Mouse (Mus musculus): ENCODE results near the gene Phf14.
A peak's percentile ranks its signal among the peaks of the same experiment; 100 is the strongest.
"Not testable (repeated sequence)": the region's sequence is repeated elsewhere in the genome, so short reads cannot be mapped to it uniquely, and the experiment has no call there.

Phf14 gene

DNA sequence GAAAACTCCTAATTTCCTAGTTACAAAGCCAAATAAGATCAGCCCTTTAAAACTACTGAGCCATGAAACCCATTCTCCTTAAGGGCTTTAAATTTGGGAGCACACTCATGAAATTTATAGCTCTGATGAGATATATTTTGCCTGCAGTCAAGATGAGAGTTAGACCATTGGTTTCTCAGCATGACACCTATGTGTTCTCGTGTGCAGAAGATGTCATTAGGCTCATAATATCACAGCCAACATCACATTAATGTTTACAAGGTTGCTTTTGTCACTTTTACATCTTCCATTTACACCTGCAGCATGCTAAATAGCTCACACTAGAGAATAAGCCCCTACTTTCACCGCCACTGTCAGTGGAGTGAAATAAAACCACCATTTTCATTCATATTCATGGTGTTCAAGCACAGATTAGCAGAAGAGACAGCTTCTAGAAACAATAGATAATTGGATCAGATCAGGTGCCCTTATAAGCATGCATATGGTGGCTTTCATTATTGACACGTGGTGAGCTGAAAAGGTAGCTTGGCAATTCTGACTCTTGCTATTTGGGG is 181.9 kb downstream of the Phf14 start:
- DNase-seq (ENCODE audit: extremely low spot score, low spot score) = no peak

DNA sequence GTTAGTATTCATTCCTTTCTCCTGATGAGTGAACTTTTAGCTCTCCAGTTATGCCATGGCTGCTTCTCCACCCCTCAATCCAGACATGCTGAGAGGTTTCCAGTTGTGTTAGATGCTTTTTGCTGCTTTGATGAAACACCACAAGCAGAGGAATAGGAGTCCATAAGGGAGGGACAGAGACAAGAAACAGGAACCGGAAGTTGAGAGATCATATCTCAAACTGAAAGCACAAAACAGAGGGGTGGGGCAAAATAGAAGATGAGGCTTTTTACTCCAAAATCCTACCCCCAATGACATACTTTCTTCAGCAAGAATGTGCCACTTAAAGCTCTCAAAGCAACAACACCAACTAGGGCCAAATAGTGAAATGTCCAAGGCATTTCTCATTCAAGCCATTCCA is 188.1 kb downstream of the Phf14 start:
- DNase-seq (ENCODE audit: extremely low spot score, low spot score) = no peak

DNA sequence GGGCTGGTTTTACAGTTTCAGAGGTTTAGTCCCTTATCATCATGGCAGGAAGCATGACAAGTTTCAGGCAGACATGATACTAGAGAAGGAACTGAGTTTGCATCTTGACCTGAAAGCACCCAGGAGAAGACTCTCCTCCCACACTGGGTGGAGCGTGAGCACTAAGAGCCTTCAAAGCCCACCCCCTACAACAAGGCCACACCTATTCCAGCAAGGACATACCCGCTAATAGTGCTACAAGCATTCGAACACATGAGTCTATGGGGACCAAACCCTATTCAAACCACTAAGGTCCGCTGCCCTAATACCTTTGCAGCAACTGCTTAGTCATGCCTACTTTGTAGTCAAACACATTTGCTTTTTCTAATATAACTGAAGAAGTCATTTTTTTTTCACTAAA is 189.5 kb downstream of the Phf14 start:
- DNase-seq (ENCODE audit: extremely low spot score, low spot score) = no peak

DNA sequence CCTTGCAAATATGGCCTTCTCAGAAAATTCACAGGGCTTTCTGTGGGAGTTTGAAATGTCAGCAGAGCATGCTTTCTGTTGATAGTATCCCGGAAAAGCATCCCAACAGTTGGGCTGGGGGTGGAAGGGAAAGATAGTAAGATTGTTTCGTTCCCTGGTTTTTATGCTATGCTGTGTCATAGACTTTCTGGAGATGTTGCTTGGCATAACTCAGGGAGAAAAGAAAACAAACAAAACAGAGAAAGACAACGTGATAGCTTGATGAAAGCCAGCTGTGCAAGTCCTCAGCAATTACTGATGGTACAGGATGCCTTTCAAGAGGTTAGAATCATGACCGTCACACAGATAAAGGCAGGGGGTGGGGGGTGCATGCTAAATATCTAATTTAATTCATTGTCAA is 197.5 kb downstream of the Phf14 start:
- no peak for DNase-seq (ENCODE audit: extremely low spot score, low spot score)

DNA sequence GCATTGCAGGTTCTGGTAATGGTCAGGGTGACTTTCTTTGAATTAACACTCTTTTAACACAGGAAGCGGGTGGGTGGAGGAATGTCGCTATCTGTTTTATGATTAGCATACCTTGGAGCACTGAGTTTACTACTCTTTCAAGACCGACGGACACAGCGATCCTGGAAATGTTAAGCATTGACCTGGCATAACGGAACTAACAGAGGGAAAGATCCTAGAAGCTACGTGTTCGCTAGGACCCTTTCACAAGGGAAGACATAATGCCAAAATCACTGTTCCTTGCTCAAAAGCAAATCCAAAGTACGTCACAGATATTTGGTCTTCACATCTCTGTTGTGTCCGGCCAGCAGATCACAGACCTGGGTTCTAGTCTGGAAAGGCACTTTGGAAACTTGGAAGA is 199.7 kb downstream of the Phf14 start:
- DNase-seq (ENCODE audit: extremely low spot score, low spot score) = no peak

DNA sequence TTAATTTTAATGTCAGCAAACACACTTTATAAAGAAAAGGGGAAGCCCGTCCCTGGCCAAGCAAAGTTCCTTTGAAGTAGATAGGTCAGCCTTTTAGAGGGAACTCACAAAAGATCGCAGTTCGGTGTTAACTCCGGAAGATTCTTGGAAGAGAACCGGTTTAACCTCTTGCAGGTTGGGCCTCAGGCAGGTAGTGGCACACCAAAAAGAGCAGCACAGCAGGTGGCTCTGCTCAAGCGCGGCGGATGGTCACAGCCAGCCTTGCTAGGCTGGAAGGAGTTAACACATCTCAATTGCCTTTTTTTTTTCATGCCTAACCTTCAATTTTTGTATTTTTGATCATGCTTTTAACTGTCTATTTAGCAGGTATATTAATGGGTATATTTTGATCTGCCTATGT is 200.2 kb downstream of the Phf14 start:
- DNase-seq (ENCODE audit: extremely low spot score, low spot score) = no peak

DNA sequence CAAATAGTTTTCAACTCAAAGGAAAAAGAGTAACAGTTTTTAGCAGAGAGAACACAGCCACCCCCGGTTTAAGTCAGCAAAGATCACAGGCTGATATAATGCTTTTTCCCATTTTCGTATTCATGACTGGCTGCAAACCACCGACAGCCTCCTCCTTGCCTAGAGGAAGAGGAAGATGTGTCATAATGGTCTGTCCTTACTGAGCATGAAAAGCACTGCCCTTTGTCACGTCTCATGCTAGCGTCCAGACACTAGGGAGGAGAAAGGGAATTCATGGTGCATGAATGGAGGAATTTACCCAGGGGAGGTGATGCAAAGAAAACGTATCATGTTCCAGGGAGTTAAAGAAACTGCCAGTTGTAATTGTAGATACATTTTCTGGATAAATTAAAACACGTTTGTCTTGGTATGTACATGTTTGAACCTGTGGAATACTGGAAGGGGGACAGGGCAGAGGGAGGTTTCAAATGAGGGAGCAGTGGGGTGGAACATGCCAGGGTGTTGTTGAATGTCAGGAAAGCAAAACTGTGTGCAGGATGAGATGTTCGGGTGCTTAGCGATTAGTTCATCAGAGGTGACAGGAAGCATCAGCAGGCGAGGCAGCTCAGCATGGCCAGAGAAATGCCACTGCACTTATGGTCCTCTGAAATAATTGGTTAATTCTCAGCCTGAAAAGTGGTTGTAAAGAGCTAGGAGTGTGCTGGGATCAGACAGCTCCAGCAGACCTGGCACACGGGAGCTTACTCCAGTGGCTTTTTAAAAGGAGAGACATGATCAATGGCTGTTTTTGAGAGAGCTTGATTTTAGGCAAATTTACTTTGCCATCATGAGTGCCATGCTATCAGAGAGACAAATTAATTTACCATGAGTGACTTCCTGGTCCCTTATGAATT is 209.6 kb downstream of the Phf14 start:
- no peak for DNase-seq (ENCODE audit: extremely low spot score, low spot score)

DNA sequence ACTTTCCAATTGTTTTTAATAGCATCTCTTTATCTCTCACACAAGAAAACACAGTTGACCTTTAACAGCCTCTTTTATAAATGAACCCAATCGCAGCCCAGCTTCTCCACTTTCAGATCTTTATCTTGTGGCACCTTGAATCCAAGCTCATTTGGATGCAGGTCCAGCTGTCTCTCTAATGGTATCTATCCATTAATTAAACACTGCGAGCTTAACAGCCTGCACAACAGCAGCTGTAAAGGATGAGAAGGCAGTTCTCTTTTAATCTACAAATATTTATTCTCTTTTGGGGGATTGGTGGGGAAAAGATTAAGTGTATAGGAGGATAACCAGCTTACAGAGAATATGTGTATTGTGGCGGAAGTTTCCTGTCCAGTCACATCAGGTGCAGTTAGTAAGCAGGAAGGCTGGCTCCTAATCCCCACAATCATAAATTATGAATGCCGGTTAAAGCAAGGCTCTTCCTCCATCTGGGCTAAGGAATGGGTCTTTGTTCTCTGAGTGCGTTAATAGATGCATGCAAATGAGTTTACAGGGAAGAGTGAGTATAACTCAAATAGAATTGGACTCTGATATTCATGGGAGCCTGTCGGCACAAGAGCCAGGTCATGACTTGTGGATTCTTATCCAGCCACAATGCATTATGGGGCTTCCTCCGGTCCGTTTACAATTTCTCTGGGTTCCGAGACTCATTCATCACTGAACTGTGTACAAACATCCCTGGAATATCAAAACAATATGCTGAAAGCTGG is 210.4 kb downstream of the Phf14 start:
- no peak for DNase-seq (ENCODE audit: extremely low spot score, low spot score)

DNA sequence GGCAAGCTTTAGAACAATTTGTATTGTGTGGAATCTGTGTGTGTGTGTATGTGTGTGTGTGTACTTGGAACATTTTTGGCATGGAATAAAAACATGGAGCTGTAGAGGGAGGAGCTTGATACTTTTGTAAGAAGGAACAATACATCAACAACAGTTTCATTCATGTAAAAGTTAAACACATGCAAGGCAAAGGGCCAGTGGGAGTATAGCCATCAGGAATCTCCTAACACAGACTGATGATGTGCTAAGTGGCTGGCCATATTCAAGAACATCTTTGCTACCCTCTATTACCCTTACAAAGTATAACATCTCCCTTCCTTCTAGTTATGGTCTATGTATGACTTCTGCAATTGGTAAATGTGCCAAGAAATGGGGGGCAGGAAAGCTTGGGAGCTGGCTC is 215.2 kb downstream of the Phf14 start:
- DNase-seq (ENCODE audit: extremely low spot score, low spot score) = no peak

DNA sequence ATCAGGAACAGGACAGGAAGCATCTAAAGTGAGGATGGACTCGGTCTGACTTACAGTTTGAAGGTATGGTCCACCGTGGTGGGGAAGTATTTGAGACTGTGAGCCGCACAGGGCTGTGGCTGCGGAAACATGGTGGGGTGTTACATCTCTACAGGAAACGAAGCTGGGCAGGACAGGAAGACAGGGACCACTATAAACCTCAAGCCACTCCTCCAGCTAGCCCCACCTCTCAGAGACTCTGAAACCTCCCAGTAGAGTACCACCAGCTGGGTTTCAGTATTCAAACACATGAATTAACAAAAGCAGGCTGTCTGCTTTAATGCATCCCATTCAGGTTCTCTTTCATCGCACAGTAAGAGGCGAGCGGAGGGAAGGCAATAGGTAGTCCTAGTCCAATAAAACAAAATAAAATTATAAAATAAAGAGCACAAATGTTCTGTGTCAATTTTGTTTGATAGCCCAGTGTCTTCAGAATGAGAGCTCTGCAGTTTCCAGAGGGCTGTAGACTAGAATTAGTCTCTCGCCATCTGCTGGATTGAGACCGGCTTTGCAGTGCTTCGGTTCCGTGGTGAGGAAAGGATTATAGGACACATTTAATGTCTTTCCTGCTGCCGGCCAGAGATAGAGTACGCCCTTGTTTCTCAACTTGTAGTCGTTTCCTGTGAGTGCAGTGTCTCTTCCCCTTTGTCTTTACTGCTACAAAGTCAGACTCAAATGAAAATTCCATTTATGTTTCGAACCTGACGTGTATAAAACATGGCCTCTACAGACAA is 217.6 kb downstream of the Phf14 start:
- peak; percentile 45 for DNase-seq (ENCODE audit: extremely low spot score, low spot score)

DNA sequence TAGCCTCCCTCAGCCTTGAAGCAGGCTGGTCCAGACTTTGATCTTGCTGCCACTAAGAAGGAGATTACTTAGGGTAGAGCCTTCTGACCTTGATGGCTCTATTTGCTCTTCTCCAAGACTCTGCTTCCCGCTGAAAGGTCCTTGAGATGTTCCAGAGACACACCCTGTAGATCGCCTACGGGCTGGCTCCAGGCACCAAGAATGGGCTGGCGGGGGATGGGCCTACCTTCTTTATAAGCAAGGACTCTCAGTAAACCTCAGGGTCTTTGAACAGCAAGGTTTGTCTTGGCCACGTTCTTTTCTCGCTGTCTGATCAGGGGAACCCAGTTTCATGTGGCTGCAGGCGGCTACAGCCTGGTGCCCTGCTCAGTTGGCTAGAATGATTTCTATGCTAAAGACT is 219.0 kb downstream of the Phf14 start:
- not testable (repeated sequence) for DNase-seq (ENCODE audit: extremely low spot score, low spot score)

DNA sequence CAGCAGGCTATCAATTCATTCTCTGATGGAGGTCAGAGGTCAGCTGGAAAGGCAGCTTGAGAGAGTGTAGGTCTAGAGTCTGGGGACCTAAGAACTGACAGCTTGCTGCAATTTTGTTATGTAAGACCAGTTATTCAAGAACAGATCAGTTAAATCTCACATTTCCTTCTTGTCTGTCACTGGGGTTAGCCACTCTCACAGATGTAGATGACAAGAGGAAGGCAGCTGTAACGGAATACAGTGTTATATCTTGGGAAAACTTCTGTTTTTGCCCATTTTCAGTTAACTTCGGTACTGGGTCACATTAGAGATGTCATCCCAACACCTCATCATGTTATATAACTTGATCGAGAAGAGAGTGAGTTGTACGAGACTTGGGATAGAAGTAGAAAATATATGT is 219.7 kb downstream of the Phf14 start:
- no peak for DNase-seq (ENCODE audit: extremely low spot score, low spot score)
